Mouse (Mus musculus) bone marrow macrophage, adult 2 months (primary cell): ENCODE data around the gene Ube2b. TPM values are rescaled to one million over a fixed set of nuclear protein-coding genes. Genes with fewer than 3 reads are reported as not detected.

Experiments used
- H3K27ac ChIP-seq: 2 replicates; pipeline ENCODE4 v1.5.1; 2012; ENCODE audit warnings: low read depth, low read length; ENCODE audit not compliant: insufficient read depth
- H3K4me1 ChIP-seq: 2 replicates; pipeline ENCODE4 v1.6.1; 2012; ENCODE audit warnings: low read length; ENCODE audit not compliant: control insufficient read depth, insufficient read depth
- H3K4me3 ChIP-seq: 2 replicates; pipeline ENCODE4 v1.5.1; 2012; ENCODE audit warnings: mild to moderate bottlenecking, low read length, moderate library complexity; ENCODE audit not compliant: insufficient read depth
- CTCF ChIP-seq: IDR thresholded peaks from 2 replicates; pipeline ENCODE4 v1.5.1; 2012; ENCODE audit warnings: low read depth, mild to moderate bottlenecking, low read length, moderate library complexity
- POLR2A ChIP-seq: IDR thresholded peaks from 2 replicates; pipeline ENCODE4 v1.6.1; 2012; ENCODE audit warnings: mild to moderate bottlenecking, low read depth, low read length, borderline replicate concordance
- polyA plus RNA-seq: library from polyadenylated mRNA; stranded (reverse); fragments of >200 nt; gene quantifications from 2 replicates; pipeline ENCODE4 v1.2.4, GENCODE M21; 2012; ENCODE audit not compliant: missing spikeins, insufficient read depth, insufficient read length

Ube2b gene
- polyA plus RNA-seq, 1 experiment = 150 TPM

DNA sequence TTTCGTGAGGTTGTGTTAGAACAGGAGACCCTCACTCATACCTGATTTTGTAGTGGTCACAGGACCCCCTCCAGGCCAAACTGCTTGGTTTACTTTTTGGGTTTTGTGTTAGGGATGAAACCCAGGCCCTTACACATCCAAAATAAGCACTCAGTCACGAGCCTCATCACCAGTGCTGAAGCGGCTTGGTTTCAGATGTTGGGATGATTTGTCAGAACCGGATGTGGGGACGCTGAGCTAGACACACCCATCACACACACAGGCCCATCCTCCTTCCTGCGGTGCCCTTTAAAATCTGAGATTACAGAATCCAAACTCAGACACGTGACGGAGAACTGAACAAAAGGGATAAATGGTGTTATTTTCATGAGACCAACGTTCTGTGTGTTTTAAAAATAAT, 31.7 kb downstream of the Ube2b start:
- Histone ChIP-seq H3K4me3 (0 out of 2 replicates have a peak overlapping the region, but pooled peaks have one; percentile 15), H3K4me1 (peaks cover 8% of the 10 kb centered on the region), H3K27ac (no peak overlapping the region)
- TF ChIP-seq POLR2A (no peak), CTCF (no peak)

DNA sequence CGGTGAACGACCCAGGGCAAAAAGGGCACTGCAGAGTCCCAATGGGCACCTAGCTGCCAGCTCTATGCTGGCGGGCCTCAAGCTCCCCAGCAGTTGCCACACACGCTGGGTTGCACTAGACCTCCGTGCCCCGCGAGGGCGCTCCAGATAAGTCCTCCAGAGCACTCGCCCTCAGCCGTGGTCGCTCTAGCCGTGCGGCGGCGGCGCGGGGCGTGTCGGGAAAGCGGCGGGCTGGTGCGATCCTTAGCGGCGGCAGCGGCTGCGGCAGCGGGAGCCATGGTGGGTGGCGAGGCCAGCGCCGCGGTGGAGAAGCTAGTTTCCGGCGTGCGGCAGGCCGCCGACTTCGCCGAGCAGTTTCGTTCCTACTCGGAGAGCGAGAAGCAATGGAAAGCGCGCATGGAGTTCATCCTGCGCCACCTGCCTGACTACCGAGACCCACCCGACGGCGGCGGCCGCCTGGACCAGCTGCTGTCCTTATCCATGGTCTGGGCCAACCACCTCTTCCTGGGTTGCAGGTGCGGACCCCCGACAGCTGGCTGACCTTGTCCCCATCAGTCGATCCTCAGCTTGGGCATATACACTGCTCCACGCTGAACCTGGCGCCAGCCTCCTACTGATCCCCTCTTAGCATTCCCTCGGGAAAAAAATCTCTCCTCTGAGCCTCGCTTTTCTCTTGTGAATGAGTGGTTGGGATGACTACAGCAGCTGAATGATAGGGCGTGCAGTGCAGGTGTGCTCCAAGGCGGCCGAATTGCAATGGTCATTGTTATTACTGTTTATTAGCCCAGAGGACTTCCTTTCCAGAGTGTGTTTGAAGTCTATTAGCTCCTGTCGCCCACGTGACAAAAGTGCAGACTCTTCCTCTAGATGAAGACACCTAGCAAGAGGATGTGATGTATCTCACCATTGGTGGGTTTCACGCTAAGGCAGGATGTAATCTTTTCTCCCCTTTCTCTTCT, 32.8 kb downstream of the Ube2b start, which contains the start of gene Cdkn2aipnl:
TSS of gene Cdkn2aipnl (plus strand) at position 219 of the 959 bp plus-strand sequence.
- H3K4me1 ChIP-seq = peaks cover 8% of the 10 kb centered on the region
- H3K4me3 ChIP-seq = peak within 1 kb of the TSS; percentile 71
- TF ChIP-seq CTCF (peak; percentile 41; the same call in 1 of the 2 replicates), POLR2A (no peak)
- H3K27ac ChIP-seq = peak within 1 kb of the TSS; percentile 49

DNA sequence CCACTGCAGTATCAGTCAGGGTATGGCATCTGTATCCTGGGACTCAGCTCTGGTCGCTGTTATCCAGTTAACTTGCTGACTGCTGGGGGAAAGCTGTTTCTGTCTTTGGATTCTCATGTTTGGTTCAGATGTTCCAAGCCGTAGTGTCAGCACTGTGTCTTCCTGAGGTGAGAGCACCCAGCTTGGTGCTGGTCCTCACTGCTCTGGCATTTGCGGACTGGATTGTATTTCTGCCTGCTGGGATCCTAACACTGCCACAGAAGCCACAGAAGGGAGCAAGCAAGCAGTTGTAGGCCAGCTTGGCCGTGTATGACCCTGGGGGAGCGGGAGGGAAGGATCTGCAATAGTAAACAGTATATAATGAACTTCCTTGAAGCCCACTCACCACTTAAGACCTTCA, 33.9 kb downstream of the Ube2b start:
- Histone ChIP-seq H3K27ac (no peak overlapping the region), H3K4me1 (peaks cover 8% of the 10 kb centered on the region), H3K4me3 (no peak overlapping the region)
- TF ChIP-seq POLR2A (no peak), CTCF (no peak)

DNA sequence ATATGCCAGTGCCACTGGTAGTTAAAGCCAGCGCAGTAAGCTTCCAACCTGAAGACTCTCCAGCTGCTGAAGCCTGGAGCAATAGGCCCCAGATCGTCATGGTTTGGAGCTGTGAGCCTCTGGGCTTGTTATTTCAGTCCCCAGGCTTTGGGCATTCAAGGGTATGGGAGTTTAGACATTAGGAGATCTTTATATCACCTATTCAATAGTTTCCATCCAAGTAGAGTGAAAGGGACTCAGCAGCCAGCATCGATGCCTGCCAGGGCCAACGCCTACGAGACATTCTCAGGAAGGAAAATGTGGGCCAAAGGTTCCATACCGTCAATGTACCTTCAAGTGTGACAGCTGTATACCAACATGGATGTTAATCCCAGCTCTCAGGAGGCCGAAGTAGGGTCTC, 38.3 kb downstream of the Ube2b start:
- no peak overlapping the region for H3K27ac ChIP-seq
- no peak overlapping the region for H3K4me3 ChIP-seq
- TF ChIP-seq CTCF (no peak), POLR2A (no peak)
- H3K4me1 ChIP-seq = peaks cover 7% of the 10 kb centered on the region

DNA sequence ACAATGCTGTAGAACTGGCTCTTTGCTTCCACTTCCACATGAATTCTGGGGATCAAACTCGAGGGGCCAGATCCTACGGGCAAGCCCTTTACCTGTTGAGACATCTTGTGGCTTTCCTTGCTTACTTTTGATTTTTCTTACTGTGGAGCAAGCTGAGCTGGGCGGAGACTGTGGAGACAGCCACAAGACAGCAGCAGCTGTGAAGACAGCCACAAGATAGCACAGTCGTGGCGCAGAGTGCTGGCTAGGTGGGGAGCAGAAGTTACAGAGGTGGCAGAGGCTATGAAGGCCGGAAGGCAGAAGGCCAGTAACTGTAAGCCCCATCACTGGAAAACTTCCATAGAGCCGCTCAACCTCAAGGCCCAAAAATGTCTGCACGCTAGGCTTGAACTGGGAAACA, 38.8 kb downstream of the Ube2b start:
- no peak overlapping the region for H3K27ac ChIP-seq
- TF ChIP-seq CTCF (no peak), POLR2A (no peak)
- H3K4me3 ChIP-seq = no peak overlapping the region
- H3K4me1 ChIP-seq = peaks cover 4% of the 10 kb centered on the region; the same call in 1 of the 2 replicates

DNA sequence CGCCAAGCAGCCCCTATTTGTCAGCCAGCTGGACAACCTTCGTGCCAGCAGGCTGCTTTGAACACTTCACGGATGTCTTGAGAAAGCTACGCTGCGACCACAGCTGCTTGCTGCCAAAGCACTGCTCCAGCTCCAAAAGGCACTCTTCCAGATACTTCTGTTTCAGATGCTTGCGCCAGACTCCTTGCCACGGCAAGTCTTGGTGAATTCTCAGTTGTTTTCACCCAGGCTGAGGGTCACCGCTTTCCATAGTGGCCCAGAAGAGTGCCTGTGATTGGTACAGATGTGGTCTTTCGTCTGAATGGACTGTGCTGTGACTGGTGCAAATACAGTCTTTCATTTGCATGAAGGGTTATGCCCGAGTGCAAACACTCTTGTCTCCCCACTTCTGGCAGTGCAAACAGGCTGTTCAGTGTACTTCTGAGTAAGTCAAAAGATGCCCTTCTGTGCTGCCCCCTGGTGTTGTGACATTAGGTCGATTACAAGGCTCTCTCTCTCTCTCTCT, 39.5 kb downstream of the Ube2b start:
- Histone ChIP-seq H3K4me1 (peaks cover 4% of the 10 kb centered on the region; the same call in 1 of the 2 replicates), H3K4me3 (no peak overlapping the region), H3K27ac (no peak overlapping the region)
- TF ChIP-seq CTCF = no peak
- no peak for TF ChIP-seq POLR2A

DNA sequence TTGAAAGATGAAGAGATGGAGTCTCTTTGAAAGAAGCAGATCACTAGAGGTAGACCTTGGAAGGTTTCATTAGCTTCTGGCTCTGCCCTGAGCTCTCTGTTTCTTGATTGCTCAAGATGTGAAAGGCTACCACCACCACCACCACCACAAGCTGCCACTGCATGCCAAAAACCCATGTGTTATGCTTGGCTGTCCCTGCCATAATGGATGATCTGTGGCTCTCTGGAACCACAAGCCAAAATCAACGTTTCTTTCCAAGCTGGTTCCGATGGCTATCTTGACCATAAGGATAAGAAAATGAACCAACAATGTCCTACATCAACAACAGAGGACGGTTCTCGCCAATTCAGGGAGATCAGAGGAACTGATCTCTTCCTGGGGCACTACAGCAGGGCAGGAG, 40.5 kb downstream of the Ube2b start:
- H3K4me1 ChIP-seq = peaks cover 4% of the 10 kb centered on the region; the same call in 1 of the 2 replicates
- H3K4me3 ChIP-seq = no peak overlapping the region
- H3K27ac ChIP-seq = no peak overlapping the region
- TF ChIP-seq POLR2A = no peak

DNA sequence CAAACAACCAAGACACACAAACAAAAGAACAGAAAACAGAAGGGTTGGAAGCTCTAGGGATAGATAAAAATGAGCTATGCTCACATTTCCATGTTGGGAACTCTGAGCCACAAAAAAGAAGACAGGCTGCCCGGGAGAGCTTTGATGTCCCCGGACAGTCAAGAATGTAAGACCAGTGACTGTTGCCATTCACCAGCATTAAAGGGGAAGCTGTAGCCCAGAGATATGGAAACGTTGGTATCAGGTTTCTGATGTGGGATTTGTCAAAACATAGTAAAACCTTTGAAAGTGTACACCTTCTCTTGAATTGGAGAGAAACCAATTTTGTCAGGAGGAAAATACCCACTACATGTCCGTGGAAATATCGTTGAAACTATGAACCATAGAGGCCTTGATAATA, 41.1 kb downstream of the Ube2b start:
- TF ChIP-seq POLR2A (no peak), CTCF (no peak)
- H3K4me3 ChIP-seq = no peak overlapping the region
- peaks cover 4% of the 10 kb centered on the region; the same call in 1 of the 2 replicates for H3K4me1 ChIP-seq
- H3K27ac ChIP-seq = no peak overlapping the region

DNA sequence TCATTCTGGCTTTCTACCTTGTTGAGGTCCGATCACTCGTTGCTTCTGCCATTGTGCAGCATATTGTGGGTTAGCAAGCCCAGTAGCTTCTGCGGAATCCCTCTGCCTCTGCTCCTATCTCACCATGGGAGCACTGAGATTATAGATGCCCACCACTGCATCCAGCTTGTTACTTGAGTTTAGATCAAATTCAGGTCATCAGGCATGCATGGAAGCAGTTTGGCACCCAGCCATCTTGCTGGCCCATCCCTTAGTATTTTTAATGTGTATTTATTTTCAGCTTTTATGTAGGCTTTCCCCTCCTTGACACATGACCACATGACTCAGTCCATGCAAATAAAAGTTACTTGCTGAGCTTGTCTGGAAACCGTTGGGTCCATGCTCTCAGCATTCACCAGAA, 42.8 kb downstream of the Ube2b start:
- Histone ChIP-seq H3K27ac (no peak overlapping the region), H3K4me3 (no peak overlapping the region), H3K4me1 (peaks cover 4% of the 10 kb centered on the region; the same call in 1 of the 2 replicates)
- TF ChIP-seq POLR2A = no peak
- no peak for TF ChIP-seq CTCF

DNA sequence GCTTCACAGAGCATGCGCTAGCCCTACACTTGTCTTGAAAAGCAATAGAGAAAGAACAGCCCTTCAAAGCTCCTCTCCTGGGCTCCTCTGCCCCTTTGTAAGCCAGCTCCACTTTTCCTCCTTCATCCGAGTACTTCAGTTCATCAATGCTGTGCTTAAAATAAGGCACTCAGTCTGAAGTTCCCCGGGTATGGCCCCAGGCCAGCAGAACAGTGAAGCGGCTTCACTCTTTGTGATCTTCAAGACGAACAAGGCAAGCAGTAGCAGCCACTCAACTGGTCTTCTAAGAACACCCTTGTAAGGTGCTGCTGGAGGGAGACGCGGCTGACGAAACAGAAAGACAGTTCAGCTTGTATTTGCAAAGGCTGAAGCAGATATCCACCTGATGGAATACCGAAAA, 44.5 kb downstream of the Ube2b start:
- Histone ChIP-seq H3K4me3 (no peak overlapping the region), H3K4me1 (peaks cover 4% of the 10 kb centered on the region; the same call in 1 of the 2 replicates), H3K27ac (no peak overlapping the region)
- no peak for TF ChIP-seq POLR2A
- no peak for TF ChIP-seq CTCF
